In the genomic region with DNA sequence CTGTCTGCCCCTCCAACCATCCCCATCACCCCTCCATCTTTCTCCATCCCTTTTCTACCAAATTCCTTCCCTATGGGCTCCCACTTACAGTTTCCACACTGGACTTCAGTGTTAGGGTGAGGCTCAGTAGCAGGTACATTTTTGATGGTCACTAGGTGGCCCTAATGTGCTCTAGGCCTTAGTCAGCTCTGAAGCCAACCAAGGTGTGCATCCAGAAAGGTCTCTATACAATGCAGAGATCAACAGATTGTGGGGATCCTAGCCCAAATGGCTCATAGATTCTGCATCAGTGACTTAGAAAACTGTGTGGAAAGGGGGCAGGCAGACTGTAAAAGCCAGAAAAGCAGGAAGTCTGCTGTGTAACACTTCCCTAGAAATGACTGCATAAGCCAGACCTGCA, we compare ENCODE assay signal across 23 mouse cellular contexts.
"Had no signal": no experiment of that assay in that cellular context is flagged by ENCODE, and none has a peak within 500 bp of the region (broad histone marks: within the 10 kb centered on the region; RNA-seq: fewer than 3 reads in every experiment).

No protein-coding gene starts in this region.

- H3K4me1 ChIP-seq: limb, embryonic 10.5 days; limb, embryonic 13.5 days; liver, embryonic 12.5 days; liver, embryonic 15.5 days; megakaryocyte, embryonic 14.5 days; stomach, embryonic 15.5 days had no signal

- H3K27me3 ChIP-seq: limb, embryonic 13.5 days; liver, embryonic 12.5 days; liver, embryonic 15.5 days; megakaryocyte, embryonic 14.5 days; midbrain, embryonic 13.5 days; neural tube, embryonic 12.5 days; neural tube, embryonic 15.5 days; stomach, embryonic 15.5 days had no signal

- H3K4me2 ChIP-seq: limb, embryonic 13.5 days; liver, embryonic 12.5 days; liver, embryonic 15.5 days; midbrain, embryonic 13.5 days; neural tube, embryonic 12.5 days; neural tube, embryonic 15.5 days; stomach, embryonic 15.5 days had no signal

- H3K36me3 ChIP-seq: limb, embryonic 10.5 days; limb, embryonic 13.5 days; liver, embryonic 12.5 days; liver, embryonic 15.5 days; midbrain, embryonic 10.5 days; neural tube, embryonic 15.5 days; stomach, embryonic 15.5 days had no signal

- H3K4me3 ChIP-seq: limb, embryonic 10.5 days; limb, embryonic 13.5 days; liver, embryonic 12.5 days; liver, embryonic 15.5 days; megakaryocyte, embryonic 14.5 days; midbrain, embryonic 10.5 days; midbrain, embryonic 13.5 days; neural tube, embryonic 12.5 days; neural tube, embryonic 15.5 days; stomach, embryonic 15.5 days had no signal

- H3K9me3 ChIP-seq: limb, embryonic 10.5 days; limb, embryonic 13.5 days; liver, embryonic 12.5 days; liver, embryonic 15.5 days; midbrain, embryonic 10.5 days; midbrain, embryonic 13.5 days; neural tube, embryonic 12.5 days; neural tube, embryonic 15.5 days; stomach, embryonic 15.5 days had no signal

- H3K27ac ChIP-seq: limb, embryonic 10.5 days; limb, embryonic 13.5 days; liver, embryonic 12.5 days; liver, embryonic 15.5 days; macrophage; midbrain, embryonic 10.5 days; neural tube, embryonic 12.5 days; neural tube, embryonic 15.5 days; stomach, embryonic 15.5 days had no signal

- DNase-seq: kidney, adult 18-20 months; kidney, adult 9 months; kidney, postnatal 36 days; layer of hippocampus, adult 9-11 months; liver; lung, adult 18-20 months; lung, postnatal 14 days; retina, postnatal 1 day; right cerebral cortex, postnatal 25 days; spleen, adult 18-20 months; thymus, adult 18-20 months; thymus, postnatal 36 days had no signal

- ATAC-seq: liver, embryonic 12.5 days; midbrain, embryonic 13.5 days had no signal

- H3K9ac ChIP-seq: limb, embryonic 13.5 days; liver, embryonic 12.5 days; liver, embryonic 15.5 days; midbrain, embryonic 13.5 days; neural tube, embryonic 12.5 days; neural tube, embryonic 15.5 days; stomach, embryonic 15.5 days had no signal
